Mouse (Mus musculus): Measurements from ENCODE around the gene Smg8.

DNA sequence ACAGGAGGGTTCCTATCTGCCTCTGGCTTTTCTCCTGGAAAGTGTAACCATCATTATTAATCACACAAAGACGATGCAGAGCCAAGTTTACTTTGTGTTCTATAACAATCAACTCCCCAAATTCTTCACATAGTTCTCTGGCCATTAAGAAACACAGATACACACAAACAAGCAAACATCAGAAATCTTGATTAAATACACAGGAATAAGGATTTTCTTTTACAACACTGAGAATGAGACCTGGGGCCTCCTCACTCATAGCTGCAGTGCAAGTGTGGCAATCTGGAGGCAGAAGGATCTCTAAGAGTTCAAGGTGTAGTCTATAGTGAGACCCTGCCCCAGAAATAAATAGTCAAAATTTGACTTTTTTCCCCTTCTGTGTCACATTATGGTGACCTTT is 2.9 kb downstream of the Smg8 start:
- TF ChIP-seq CTCF (IDR thresholded peaks at IDR 0.05; ENCODE audit: extremely low read depth, insufficient read depth, low read length) (no peak), POLR2A (IDR thresholded peaks at IDR 0.05; ENCODE audit: extremely low read depth, insufficient read depth, low read length) (no peak)
